Mouse (Mus musculus) limb, embryonic 10.5 days (tissue): ENCODE data around the gene Hnrnpa3. TPM values are rescaled to one million over a fixed set of nuclear protein-coding genes. Genes with fewer than 3 reads are reported as not detected.
"Not testable (repeated sequence)": the region's sequence is repeated elsewhere in the genome, so short reads cannot be mapped to it uniquely, and the experiment has no call there.

Experiments used
- DNase-seq: peaks from one replicate; pipeline ENCODE4 v3.0.0-alpha.2; 2017; ENCODE audit warnings: low spot score
- H3K27ac ChIP-seq: fragments of 300-500 bp; sonication (generic); 2 replicates; pipeline ENCODE4 v1.5.1; 2016; ENCODE audit warnings: mild to moderate bottlenecking
- H3K27me3 ChIP-seq: fragments of 300-500 bp; sonication (generic); 2 replicates; pipeline ENCODE4 v1.6.1; 2016; ENCODE audit warnings: low read depth, mild to moderate bottlenecking; ENCODE audit not compliant: poor library complexity, severe bottlenecking
- H3K36me3 ChIP-seq: fragments of 300-500 bp; sonication (generic); 2 replicates; pipeline ENCODE4 v1.6.1; 2016; ENCODE audit warnings: mild to moderate bottlenecking, moderate library complexity
- H3K4me1 ChIP-seq: fragments of 300-500 bp; sonication (generic); 2 replicates; pipeline ENCODE4 v1.6.1; 2016
- H3K4me3 ChIP-seq: fragments of 300-500 bp; sonication (generic); 2 replicates; pipeline ENCODE4 v1.5.1; 2016; ENCODE audit warnings: mild to moderate bottlenecking, moderate library complexity
- H3K9me3 ChIP-seq: fragments of 300-500 bp; sonication (generic); replicated peaks from 2 replicates; pipeline ENCODE4 v1.6.1; 2016; ENCODE audit warnings: mild to moderate bottlenecking
- WGBS: fragments of 180-500 bp; shearing (Covaris S2); methylation state at CpG from one replicate; pipeline ENCODE4 v1.1.7; 2016; 5-methylcytosine and 5-hydroxymethylcytosine counted together
- polyA plus RNA-seq: library from polyadenylated mRNA; unstranded; fragments of >200 nt; fragmentation: Nextera tagmentation; extraction: Ambion mirVana; gene quantifications from 2 replicates; pipeline ENCODE4 v1.2.1, GENCODE M21; 2016

Gene Hnrnpa3
- polyA plus RNA-seq, 1 experiment from 2014 or later: 369 TPM

DNA sequence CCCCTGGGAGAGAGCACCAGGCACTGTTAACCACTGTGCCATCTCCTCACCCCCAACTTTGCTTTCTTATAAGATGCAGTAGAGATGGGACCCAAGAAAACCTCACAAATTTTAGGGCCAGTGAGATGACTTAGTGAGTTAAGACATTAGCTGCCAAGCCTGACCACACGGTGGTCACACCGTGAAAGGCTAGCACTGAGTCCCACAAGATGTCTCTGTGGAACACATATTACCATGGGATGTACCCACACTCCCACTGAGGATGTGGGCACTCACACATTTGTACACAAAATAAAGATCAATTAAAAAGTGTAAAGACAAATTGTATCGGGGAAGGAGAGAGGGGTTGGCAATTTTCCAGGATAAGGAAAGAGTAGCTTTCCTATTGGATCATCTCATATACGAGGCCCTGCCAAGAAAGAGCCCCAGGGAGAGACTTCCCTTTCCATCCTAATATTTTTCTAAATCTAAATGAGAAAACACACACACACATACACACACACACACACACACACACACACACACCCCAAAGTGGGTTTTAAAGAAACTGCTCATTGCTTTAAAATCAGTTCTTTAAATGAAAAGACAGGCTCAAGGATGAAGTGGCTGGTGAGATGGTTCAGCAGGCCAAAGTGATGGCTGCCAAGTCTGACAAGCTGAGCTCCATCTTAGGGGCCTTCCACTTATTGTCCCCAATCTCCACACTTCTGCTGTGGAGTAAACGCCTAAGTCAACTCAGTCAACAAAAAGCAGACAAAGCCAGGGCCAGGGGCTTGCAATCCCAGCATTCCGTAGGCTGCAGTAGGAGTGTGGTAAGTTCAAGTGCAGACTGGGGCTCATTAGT lies 32.2 kb upstream of the Hnrnpa3 start:
- H3K27ac ChIP-seq: no peak overlapping the region
- H3K27me3 ChIP-seq: no peaks in the 10 kb centered on the region
- peaks cover 14% of the 10 kb centered on the region; the same call in 1 of the 2 replicates for H3K4me1 ChIP-seq
- H3K9me3 ChIP-seq: no peaks in the 10 kb centered on the region
- DNase-seq: no peak
- 88% methylated on average over 6 of the region's 6 CpGs for WGBS
- H3K4me3 ChIP-seq: no peak overlapping the region
- H3K36me3 ChIP-seq: no peaks in the 10 kb centered on the region

DNA sequence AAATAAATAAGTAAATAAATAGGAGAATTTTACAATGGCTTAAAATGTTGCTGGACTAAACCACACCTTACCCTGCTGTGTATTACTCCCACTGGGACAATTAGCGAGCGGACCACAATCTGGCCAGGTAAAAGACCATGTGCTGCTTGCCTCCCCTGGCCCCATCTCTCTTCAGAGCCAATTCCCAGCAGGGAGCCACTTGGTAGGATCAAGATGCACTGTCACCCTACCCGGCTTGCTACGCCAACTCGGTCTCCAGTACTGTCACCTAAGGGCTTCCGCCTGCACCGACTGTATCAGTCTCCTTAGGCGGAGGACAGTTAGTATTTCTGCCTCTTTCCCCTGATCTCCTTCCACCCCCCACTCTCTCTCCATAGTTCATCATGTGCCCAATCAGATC lies 30.6 kb upstream of the Hnrnpa3 start:
- no peaks in the 10 kb centered on the region for H3K27me3 ChIP-seq
- WGBS: 91% methylated on average over 8 of the region's 8 CpGs
- DNase-seq: no peak
- H3K4me3 ChIP-seq: no peak overlapping the region
- no peaks in the 10 kb centered on the region for H3K36me3 ChIP-seq
- H3K27ac ChIP-seq: no peak overlapping the region
- no peaks in the 10 kb centered on the region for H3K9me3 ChIP-seq
- peaks cover 17% of the 10 kb centered on the region for H3K4me1 ChIP-seq

DNA sequence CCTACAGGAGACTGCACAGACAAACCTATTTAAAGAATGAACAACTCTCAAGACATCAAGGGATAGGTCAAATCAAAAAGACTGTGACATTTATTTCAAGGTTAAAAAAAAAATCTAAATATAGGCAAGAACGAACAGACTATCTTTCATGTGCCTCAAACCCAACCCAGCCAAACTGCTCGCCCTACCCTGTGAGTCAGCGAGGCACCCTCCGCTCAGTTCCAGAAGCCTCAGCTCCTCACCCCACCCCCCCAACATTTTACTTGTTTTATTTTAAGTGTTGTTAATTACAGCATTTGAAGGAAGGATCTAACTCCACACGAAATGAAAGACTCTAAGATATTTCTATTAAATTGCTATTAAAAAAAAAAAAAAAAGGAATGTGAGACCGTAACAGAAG lies 27.6 kb upstream of the Hnrnpa3 start:
- no peaks in the 10 kb centered on the region for H3K27me3 ChIP-seq
- H3K4me1 ChIP-seq: peaks cover 29% of the 10 kb centered on the region
- WGBS: 90% methylated on average over 6 of the region's 6 CpGs
- no peaks in the 10 kb centered on the region for H3K36me3 ChIP-seq
- no peaks in the 10 kb centered on the region for H3K9me3 ChIP-seq
- no peak overlapping the region for H3K4me3 ChIP-seq
- H3K27ac ChIP-seq: no peak overlapping the region
- DNase-seq: no peak

DNA sequence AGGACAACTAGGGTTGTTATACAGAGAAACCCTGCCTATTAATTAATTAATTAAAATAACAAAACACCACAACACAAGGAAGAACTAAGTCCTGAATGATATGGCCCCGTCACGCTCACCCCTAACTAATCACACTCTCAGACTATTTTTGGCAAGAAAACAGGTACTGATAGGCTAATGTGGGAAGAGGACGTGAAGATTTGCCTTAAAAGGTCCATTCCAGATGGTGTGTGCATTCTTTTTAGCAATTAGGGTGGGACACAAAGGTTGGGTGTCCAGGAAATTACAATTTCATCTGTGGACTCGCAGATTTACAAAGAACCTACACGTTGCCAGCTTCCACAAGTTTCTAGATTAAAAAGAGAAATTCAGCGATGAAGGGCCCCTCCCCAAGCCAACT lies 27.0 kb upstream of the Hnrnpa3 start:
- WGBS: 87% methylated on average over 6 of the region's 6 CpGs
- Histone ChIP-seq H3K4me3 (no peak overlapping the region), H3K36me3 (no peaks in the 10 kb centered on the region), H3K27me3 (no peaks in the 10 kb centered on the region), H3K4me1 (peaks cover 28% of the 10 kb centered on the region), H3K27ac (no peak overlapping the region), H3K9me3 (no peaks in the 10 kb centered on the region)
- no peak for DNase-seq

DNA sequence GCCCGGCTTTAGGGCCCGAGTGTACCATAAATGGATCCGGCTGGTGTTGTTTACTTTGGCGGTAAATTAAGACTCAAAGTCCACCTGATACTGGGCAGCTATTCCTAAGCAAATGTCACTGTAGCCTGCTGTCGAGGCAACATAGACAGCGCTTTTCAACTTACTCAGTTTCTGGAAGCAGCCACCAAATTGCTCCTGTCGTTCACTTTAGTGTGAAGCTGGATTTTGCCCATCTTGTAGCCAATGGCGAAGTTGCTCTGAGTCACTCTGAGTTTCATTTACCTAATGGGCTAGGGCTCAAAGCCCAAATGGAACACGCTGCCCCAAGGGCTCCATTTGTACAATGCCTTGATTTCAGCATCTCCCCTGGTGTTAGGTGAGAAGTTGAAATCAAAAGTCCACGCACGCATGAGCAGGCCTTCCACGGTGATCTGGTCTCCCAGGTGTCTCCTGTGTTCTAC lies 26.3 kb upstream of the Hnrnpa3 start:
- Histone ChIP-seq H3K27ac (no peak overlapping the region), H3K9me3 (no peaks in the 10 kb centered on the region), H3K4me1 (peaks cover 21% of the 10 kb centered on the region), H3K27me3 (no peaks in the 10 kb centered on the region), H3K4me3 (no peak overlapping the region), H3K36me3 (no peaks in the 10 kb centered on the region)
- WGBS: 90% methylated on average over 12 of the region's 12 CpGs
- DNase-seq: no peak

- Histone ChIP-seq H3K36me3 (no peaks in the 10 kb centered on the region), H3K27me3 (no peaks in the 10 kb centered on the region), H3K4me1 (peaks cover 18% of the 10 kb centered on the region), H3K27ac (0 out of 2 replicates have a peak overlapping the region, but pooled peaks have one; percentile 15), H3K9me3 (no peaks in the 10 kb centered on the region), H3K4me3 (no peak overlapping the region)
- 77% methylated on average over 6 of the region's 6 CpGs for WGBS
- DNase-seq: no peak
Observed at GRCm38 (mm10) chr2:75633381-75633780, 25.7 kb upstream of the Hnrnpa3 start.

DNA sequence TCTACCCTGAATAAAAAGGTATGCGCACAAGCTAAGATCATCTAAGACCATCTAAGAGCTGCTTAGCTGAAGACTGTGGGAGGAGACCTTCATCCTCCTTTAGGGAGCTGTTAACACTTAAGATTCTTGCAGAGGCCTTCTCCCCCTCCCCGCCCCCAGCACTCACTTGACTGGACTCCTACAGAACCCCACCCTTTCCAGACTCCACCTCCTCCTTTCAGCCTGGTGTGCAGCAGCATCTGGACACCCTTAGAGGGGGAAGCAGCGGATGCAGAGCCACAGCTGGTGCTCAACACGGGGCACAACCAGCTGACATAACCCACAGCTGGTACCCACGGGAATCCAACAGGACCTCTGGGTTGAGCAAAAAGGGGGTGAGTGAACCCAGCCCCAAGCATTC lies 25.3 kb upstream of the Hnrnpa3 start:
- no peak for DNase-seq

DNA sequence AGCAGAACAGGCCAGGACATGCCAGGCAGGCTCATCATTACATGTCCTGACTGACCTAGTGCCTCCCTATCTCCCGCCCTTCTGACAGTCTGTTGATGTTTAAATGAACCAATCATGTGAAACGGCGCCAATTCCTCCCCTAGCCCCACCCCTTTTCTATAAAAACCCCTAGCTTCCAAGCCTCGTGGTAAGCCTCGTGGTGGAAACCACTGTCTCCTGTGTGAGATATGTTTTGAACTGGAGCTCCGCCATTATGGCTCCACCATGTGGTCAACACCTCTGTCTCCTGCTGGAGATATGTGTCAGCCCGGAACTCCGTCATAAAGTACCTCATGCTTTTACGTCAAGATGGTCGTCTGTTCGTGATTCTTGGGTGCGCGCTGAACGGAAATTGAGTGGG lies 24.6 kb upstream of the Hnrnpa3 start:
- H3K27ac ChIP-seq, H3K27me3 ChIP-seq, H3K36me3 ChIP-seq, H3K4me3 ChIP-seq, H3K9me3 ChIP-seq, DNase-seq: not testable (repeated sequence)
- H3K4me1 ChIP-seq: peaks cover 15% of the 10 kb centered on the region
- 95% methylated on average over 14 of the region's 14 CpGs for WGBS

More for the DNA sequence above, 25.3 kb upstream of the Hnrnpa3 start:
- H3K4me1 ChIP-seq: peaks cover 15% of the 10 kb centered on the region
- H3K27me3 ChIP-seq: no peaks in the 10 kb centered on the region
- H3K27ac ChIP-seq: 0 out of 2 replicates have a peak overlapping the region, but pooled peaks have one; percentile 15
- H3K36me3 ChIP-seq: no peaks in the 10 kb centered on the region
- no peaks in the 10 kb centered on the region for H3K9me3 ChIP-seq
- no peak overlapping the region for H3K4me3 ChIP-seq
- WGBS: 61% methylated on average over 5 of the region's 5 CpGs

- DNase-seq: no peak
- no peaks in the 10 kb centered on the region for H3K27me3 ChIP-seq
- H3K36me3 ChIP-seq: no peaks in the 10 kb centered on the region
- peak overlapping the region; percentile 39; the same call in 1 of the 2 replicates for H3K27ac ChIP-seq
- no peak overlapping the region for H3K4me3 ChIP-seq
- H3K9me3 ChIP-seq: no peaks in the 10 kb centered on the region
- H3K4me1 ChIP-seq: peaks cover 15% of the 10 kb centered on the region
- 72% methylated on average over 6 of the region's 6 CpGs for WGBS
Observed at GRCm38 (mm10) chr2:75636261-75637054, 22.6 kb upstream of the Hnrnpa3 start.

GRCm38 (mm10) chr2:75637055-75637304 lies 22.1 kb upstream of the Hnrnpa3 start:
- not testable (repeated sequence) for H3K36me3 ChIP-seq, DNase-seq, H3K27ac ChIP-seq, H3K27me3 ChIP-seq, H3K9me3 ChIP-seq, H3K4me3 ChIP-seq
- 93% methylated on average over 2 of the region's 2 CpGs for WGBS
- peaks cover 15% of the 10 kb centered on the region for H3K4me1 ChIP-seq

GRCm38 (mm10) chr2:75637361-75637760 lies 21.7 kb upstream of the Hnrnpa3 start:
- no peaks in the 10 kb centered on the region for H3K9me3 ChIP-seq
- no peak overlapping the region for H3K27ac ChIP-seq
- peaks cover 15% of the 10 kb centered on the region for H3K4me1 ChIP-seq
- no peaks in the 10 kb centered on the region for H3K36me3 ChIP-seq
- no peak for DNase-seq
- no peak overlapping the region for H3K4me3 ChIP-seq
- H3K27me3 ChIP-seq: no peaks in the 10 kb centered on the region

DNA sequence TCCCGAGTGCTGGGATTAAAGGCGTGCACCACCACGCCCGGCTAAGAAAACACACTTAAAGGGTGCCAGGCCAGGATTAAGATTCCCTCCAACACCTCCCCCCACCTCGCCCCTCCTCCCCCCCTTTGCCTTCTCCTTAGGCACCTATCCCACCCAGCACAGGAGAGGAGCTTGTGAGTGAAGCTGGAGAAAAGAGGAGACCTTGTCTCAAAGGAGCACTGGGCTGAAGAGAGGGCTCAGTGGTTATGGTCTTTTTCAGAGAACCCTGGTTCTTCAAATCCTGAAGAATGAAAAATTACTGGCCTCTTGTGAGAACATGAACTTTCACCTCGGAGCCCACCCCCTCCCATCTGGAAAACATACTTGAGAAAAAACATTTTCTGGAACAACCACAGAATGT lies 21.2 kb upstream of the Hnrnpa3 start:
- 89% methylated on average over 6 of the region's 6 CpGs for WGBS
- H3K27ac ChIP-seq, H3K9me3 ChIP-seq, H3K36me3 ChIP-seq, H3K27me3 ChIP-seq, H3K4me3 ChIP-seq, DNase-seq: not testable (repeated sequence)
- H3K4me1 ChIP-seq: peaks cover 15% of the 10 kb centered on the region

- not testable (repeated sequence) for DNase-seq, H3K27me3 ChIP-seq, H3K9me3 ChIP-seq, H3K27ac ChIP-seq, H3K4me3 ChIP-seq, H3K36me3 ChIP-seq, H3K4me1 ChIP-seq
- WGBS: 67% methylated on average over 11 of the region's 12 CpGs
Observed at GRCm38 (mm10) chr2:75639535-75639934, 19.5 kb upstream of the Hnrnpa3 start.
